Mouse (Mus musculus) ES-E14 (cell line): ENCODE data around the gene Pdlim3.

Source experiments
- CHD2 ChIP-seq: IDR thresholded peaks from 2 replicates; pipeline ENCODE4 v1.6.1; 2014; ENCODE audit warnings: mild to moderate bottlenecking, low read depth, low read length, inconsistent platforms
- MAFK ChIP-seq: IDR thresholded peaks from 2 replicates; pipeline ENCODE4 v1.6.1; 2014; ENCODE audit warnings: mild to moderate bottlenecking, low read depth, low read length, inconsistent platforms; ENCODE audit not compliant: insufficient read depth
- ZC3H11A ChIP-seq: IDR thresholded peaks from 2 replicates; pipeline ENCODE4 v1.6.1; 2012; ENCODE audit warnings: low read depth, mild to moderate bottlenecking, inconsistent platforms, low read length, borderline replicate concordance
- ZNF384 ChIP-seq: IDR thresholded peaks from 2 replicates; pipeline ENCODE4 v1.6.1; 2012; ENCODE audit warnings: low read depth, low read length, inconsistent platforms

DNA sequence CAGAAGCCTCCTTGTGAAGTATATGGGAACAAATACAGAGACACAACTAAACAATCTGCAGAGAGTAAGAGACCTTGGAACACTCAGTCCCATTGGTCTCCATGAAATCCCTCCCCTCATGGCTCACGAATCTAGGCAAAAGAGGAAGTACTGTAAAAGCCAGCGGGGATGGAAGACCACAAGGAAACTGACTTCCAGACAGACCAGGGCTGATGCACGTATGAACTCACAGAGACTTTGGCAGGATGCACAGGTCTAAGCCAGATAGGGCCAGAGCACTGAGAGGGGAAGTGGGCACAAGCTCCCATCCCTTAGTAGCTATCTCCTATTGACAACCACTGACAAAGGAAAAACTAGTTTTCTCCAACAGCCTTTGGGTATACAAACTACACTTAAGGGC lies 4.8 kb upstream of the Pdlim3 start:
- TF ChIP-seq MAFK (no peak), ZNF384 (no peak), ZC3H11A (no peak), CHD2 (no peak)
